Mouse (Mus musculus) C2C12 (cell line): ENCODE results near the gene Mrrf.

Experiments
- CEBPB ChIP-seq: IDR thresholded peaks from one replicate; pipeline ENCODE4 v1.6.1; 2011; ENCODE audit warnings: low read depth, mild to moderate bottlenecking, control low read depth, moderate library complexity
- CTCF ChIP-seq: IDR thresholded peaks from one replicate; pipeline ENCODE4 v1.5.1; 2011; ENCODE audit not compliant: control insufficient read depth, insufficient read depth, insufficient read length
- FOSL1 ChIP-seq: IDR thresholded peaks from one replicate; pipeline ENCODE4 v1.8.0; 2011; ENCODE audit warnings: mild to moderate bottlenecking, low read length; ENCODE audit not compliant: poor library complexity, insufficient read depth, severe bottlenecking
- MYOG ChIP-seq: IDR thresholded peaks from one replicate; pipeline ENCODE4 v1.6.1; 2011; ENCODE audit not compliant: control insufficient read depth, insufficient read length; ENCODE audit errors: extremely low read depth

- TF ChIP-seq CTCF (peak; percentile 36), MYOG (no peak), CEBPB (no peak), FOSL1 (no peak)
Measured at GRCm38 (mm10) chr2:36214425-36214824, 78.2 kb downstream of the Mrrf start.
